Mouse (Mus musculus): Measurements from ENCODE around the gene 1700049E17Rik1. TPM values are rescaled to one million over a fixed set of nuclear protein-coding genes. Genes with fewer than 3 reads are reported as not detected.

1700049E17Rik1 gene
- not detected for total RNA-seq (2023)

GRCm38 (mm10) chr14:41924649-41925048, at the start of gene 1700049E17Rik1:
TSS of gene 1700049E17Rik1 (plus strand) at chr14:41924949.

GRCm38 (mm10) chr14:41907190-41907589, 17.6 kb upstream of the 1700049E17Rik1 start, which contains the start of gene Gm7980:
TSS of gene Gm7980 (minus strand) at chr14:41907290.

GRCm38 (mm10) chr14:41943695-41944094, 18.9 kb downstream of the 1700049E17Rik1 start, which contains the start of gene 1700024B05Rik:
TSS of gene 1700024B05Rik (plus strand) at chr14:41943995.

GRCm38 (mm10) chr14:41967827-41968226, 43.1 kb downstream of the 1700049E17Rik1 start, which contains the start of gene Gm6401:
TSS of gene Gm6401 (minus strand) at chr14:41967927.

Other genes with a start within 250 kb of the 1700049E17Rik1 start
- gene Gm8068, start 223.1 kb upstream of the 1700049E17Rik1 start, total RNA-seq (2023): not detected
- not detected for gene Gm7929, start 174.3 kb upstream of the 1700049E17Rik1 start, total RNA-seq (2023)
- not detected for gene Gm47189, start 152.5 kb upstream of the 1700049E17Rik1 start, total RNA-seq (2023)
- not detected for gene Gm7980, start 17.7 kb upstream of the 1700049E17Rik1 start, total RNA-seq (2023)
- not detected for gene 1700024B05Rik, start 19.0 kb downstream of the 1700049E17Rik1 start, total RNA-seq (2023)
- not detected for gene Gm6401, start 43.0 kb downstream of the 1700049E17Rik1 start, total RNA-seq (2023)
- not detected for gene Gm3543, start 58.4 kb downstream of the 1700049E17Rik1 start, total RNA-seq (2023)
- gene Gm7951, start 192.4 kb downstream of the 1700049E17Rik1 start, total RNA-seq (2023): not detected
- not detected for gene Gm17027, start 237.7 kb downstream of the 1700049E17Rik1 start, total RNA-seq (2023)